Mouse (Mus musculus): ENCODE measurements around the gene Scfd1. TPM values are rescaled to one million over a fixed set of nuclear protein-coding genes. Genes with fewer than 3 reads are reported as not detected.
A peak's percentile ranks its signal among the peaks of the same experiment; 100 is the strongest.

Scfd1 gene
- polyA plus RNA-seq (2015; fragmentation: Nextera tagmentation; extraction: Ambion mirVana): 70.1 and 72.4 TPM in 2 replicates

DNA sequence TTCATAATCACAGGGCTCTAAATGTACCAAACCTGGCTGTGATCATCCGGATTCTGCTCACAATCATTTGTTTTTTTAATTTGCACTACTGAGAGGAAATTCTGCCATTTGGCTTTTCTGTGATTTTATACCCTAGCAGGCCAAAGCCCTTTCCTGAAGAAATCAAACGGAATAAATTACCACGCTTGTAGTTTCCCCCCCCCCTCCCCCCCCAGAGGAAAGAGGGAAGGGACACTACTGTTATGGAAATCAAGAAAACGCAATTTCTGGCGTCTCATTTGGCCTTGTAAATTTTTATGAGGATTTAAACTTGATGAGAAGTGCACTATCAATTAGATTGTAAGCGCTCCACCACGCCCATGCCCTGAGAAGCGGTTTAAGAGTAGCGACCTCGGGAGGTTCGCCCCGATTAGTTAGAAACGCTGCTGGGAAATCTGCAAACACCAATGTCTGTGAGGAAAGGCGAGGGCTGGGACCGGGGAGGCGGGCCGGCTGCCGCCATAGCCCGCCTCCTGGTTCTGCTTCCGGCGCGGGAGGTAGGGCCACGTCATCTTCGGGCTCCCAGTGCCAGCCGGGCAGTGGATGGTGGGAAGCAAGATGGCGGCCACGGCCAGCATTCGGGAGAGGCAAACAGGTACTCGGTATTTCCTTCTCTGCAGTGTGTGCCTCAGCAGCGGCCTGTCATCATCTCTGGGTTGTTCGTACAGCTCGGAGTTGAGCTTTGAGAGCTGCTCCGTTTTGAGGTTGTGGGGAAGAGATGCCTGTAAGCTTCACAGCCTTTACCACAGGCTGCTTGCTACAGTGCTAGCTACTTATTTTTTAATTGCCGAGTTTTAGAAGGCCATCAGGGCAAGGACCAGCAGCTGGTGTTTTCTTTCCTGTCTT lies at the start of gene Scfd1:
TSS of gene Scfd1 (plus strand) at position 508 of the 885 bp plus-strand sequence.
- 1% methylated on average over 34 of the region's 34 CpGs for WGBS
- no peaks in the 10 kb centered on the region for H3K9me3 ChIP-seq (ENCODE audit: control insufficient read depth, low read length)
- H3K4me1 ChIP-seq (ENCODE audit: control insufficient read depth, insufficient read depth, low read depth, low read length): no peaks in the 10 kb centered on the region; the same call in 1 of the 2 replicates
- peak within 1 kb of the TSS; percentile 82 for H3K4me2 ChIP-seq (ENCODE audit: low read length)
- peak within 1 kb of the TSS; percentile 85 for H3K9ac ChIP-seq (ENCODE audit: low read depth, low read length)
- ATAC-seq: peak; percentile 100
- H3K4me3 ChIP-seq (ENCODE audit: low read length): peak within 1 kb of the TSS; percentile 69
- no peaks in the 10 kb centered on the region for H3K27me3 ChIP-seq (replicated peaks; ENCODE audit: control insufficient read depth, insufficient read depth, low read length)
- H3K27ac ChIP-seq (ENCODE audit: low read depth, low read length): peak within 1 kb of the TSS; percentile 84
- peaks cover 5% of the 10 kb centered on the region for H3K36me3 ChIP-seq (ENCODE audit: control insufficient read depth, insufficient read depth, low read length)

DNA sequence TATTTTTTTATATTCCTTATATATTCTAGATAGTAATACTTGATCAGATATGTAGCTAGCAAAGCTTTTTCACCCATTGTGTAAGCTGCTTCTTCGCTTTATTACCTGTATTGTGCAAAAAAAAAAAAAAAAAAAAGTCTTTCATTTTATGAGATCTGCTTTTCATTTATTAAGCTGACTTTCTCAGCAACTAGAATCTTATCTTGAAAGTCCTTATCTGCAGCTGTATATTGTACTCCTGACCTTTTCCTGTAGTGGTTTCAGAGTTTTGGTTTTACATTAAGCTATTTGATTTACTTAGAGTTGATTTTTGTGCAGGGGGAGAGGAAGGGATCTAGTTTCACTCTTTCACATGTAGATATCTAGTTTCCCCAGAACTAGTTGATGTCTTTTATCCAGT lies 40.3 kb upstream of the Scfd1 start:
- H3K9ac ChIP-seq (ENCODE audit: low read depth, low read length): no peak overlapping the region
- no peaks in the 10 kb centered on the region for H3K36me3 ChIP-seq (ENCODE audit: control insufficient read depth, insufficient read depth, low read length)
- no peaks in the 10 kb centered on the region for H3K9me3 ChIP-seq (ENCODE audit: control insufficient read depth, low read length)
- 94% methylated on average over 1 of the region's 1 CpGs for WGBS
- H3K4me3 ChIP-seq (ENCODE audit: low read length): no peak overlapping the region
- ATAC-seq: no peak
- no peak overlapping the region for H3K27ac ChIP-seq (ENCODE audit: low read depth, low read length)
- no peaks in the 10 kb centered on the region for H3K4me1 ChIP-seq (ENCODE audit: control insufficient read depth, insufficient read depth, low read depth, low read length)
- H3K27me3 ChIP-seq (replicated peaks; ENCODE audit: control insufficient read depth, insufficient read depth, low read length): no peaks in the 10 kb centered on the region
- no peak overlapping the region for H3K4me2 ChIP-seq (ENCODE audit: low read length)

DNA sequence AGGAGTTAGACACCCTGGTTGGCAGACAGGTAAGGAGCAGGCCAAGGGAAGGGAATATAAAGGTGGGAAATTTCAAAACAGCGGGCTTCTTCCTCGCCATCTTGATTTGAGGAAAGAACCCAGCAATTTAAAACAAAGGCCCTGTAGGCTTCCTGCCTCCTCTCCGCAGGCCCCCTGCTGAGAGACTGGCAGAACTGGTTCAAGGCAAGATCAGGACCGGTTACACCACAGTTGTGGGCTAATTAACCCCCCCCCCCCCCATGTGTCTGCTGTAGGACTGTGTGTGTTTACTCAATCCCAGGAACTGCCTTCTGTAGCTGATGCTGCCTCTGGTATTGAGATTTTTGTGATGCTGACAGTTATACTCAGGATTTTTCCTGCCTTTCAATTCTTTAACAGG lies 31.2 kb upstream of the Scfd1 start:
- Histone ChIP-seq H3K36me3 (ENCODE audit: control insufficient read depth, insufficient read depth, low read length) (no peaks in the 10 kb centered on the region), H3K4me3 (ENCODE audit: low read length) (no peak overlapping the region), H3K9ac (ENCODE audit: low read depth, low read length) (no peak overlapping the region), H3K9me3 (ENCODE audit: control insufficient read depth, low read length) (no peaks in the 10 kb centered on the region), H3K27me3 (replicated peaks; ENCODE audit: control insufficient read depth, insufficient read depth, low read length) (no peaks in the 10 kb centered on the region), H3K4me1 (ENCODE audit: control insufficient read depth, insufficient read depth, low read depth, low read length) (peaks cover 5% of the 10 kb centered on the region), H3K27ac (ENCODE audit: low read depth, low read length) (no peak overlapping the region), H3K4me2 (ENCODE audit: low read length) (no peak overlapping the region)
- 42% methylated on average over 4 of the region's 4 CpGs for WGBS
- no peak for ATAC-seq

DNA sequence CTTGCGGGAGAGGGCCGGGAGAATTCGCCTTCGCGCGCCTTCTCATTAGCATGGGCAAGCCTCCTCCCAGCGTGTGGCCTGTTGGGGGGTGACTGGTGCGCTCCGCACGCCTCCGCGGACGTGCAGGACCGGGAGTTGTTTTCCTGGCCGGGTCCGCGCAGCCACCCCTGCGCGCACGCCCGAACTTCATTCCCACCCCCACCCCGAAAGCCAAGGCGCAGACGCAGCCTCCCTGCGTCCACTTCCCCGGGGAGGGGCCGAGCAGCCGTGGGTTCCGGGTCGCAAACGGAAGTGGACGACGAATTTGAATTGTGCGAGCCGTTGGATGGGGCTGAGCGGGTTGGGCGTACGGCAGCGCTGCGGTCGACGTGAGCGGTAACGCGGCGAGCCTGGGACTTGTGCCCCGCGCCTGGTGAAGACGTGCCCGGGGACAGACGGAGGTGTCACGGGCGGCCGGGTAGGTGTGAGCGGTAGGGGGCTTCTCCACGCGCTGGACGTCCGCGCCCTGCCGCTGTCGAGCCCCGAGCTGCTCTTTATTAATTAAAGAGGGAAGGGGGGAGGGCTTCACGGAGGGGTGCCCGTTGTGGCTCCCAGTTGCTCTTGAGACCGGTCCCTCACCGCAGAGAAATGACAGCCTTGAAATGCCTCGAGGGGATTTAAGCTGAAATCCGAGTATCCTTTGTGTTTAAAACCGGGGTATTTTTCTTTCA lies 29.2 kb upstream of the Scfd1 start, which contains the start of gene G2e3:
TSS of gene G2e3 (plus strand) at position 74 of the 710 bp plus-strand sequence.
- peak within 1 kb of the TSS; percentile 75 for H3K4me2 ChIP-seq (ENCODE audit: low read length)
- peak within 1 kb of the TSS; percentile 87 for H3K9ac ChIP-seq (ENCODE audit: low read depth, low read length)
- H3K27me3 ChIP-seq (replicated peaks; ENCODE audit: control insufficient read depth, insufficient read depth, low read length): no peaks in the 10 kb centered on the region
- under 1% methylated on average over 62 of the region's 70 CpGs for WGBS
- H3K36me3 ChIP-seq (ENCODE audit: control insufficient read depth, insufficient read depth, low read length): peaks cover 1% of the 10 kb centered on the region; the same call in 1 of the 2 replicates
- H3K9me3 ChIP-seq (ENCODE audit: control insufficient read depth, low read length): no peaks in the 10 kb centered on the region
- H3K4me3 ChIP-seq (ENCODE audit: low read length): peak within 1 kb of the TSS; percentile 81
- H3K4me1 ChIP-seq (ENCODE audit: control insufficient read depth, insufficient read depth, low read depth, low read length): peaks cover 5% of the 10 kb centered on the region
- peak within 1 kb of the TSS; percentile 91 for H3K27ac ChIP-seq (ENCODE audit: low read depth, low read length)
- peak; percentile 98 for ATAC-seq

DNA sequence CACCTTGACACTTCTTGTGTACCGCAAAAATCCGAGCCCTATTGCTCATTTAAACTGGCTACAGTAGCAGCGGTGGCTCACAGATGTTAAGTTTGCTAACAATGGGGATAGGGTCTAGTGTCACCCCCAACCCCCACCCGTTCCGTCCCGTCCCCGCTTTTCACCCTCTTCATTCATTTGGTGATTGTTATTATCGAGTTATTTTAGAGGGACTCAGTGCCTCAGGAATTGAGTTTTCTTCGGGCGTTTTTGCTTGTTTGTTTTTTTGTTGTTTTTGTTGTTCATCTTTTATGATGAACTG lies 28.7 kb upstream of the Scfd1 start:
- peak overlapping the region; percentile 81 for H3K4me3 ChIP-seq (ENCODE audit: low read length)
- peaks cover 3% of the 10 kb centered on the region; the same call in 1 of the 2 replicates for H3K36me3 ChIP-seq (ENCODE audit: control insufficient read depth, insufficient read depth, low read length)
- no peaks in the 10 kb centered on the region for H3K9me3 ChIP-seq (ENCODE audit: control insufficient read depth, low read length)
- H3K9ac ChIP-seq (ENCODE audit: low read depth, low read length): peak overlapping the region; percentile 87
- no peaks in the 10 kb centered on the region for H3K27me3 ChIP-seq (replicated peaks; ENCODE audit: control insufficient read depth, insufficient read depth, low read length)
- peak; percentile 18; the same call in 1 of the 2 replicates for ATAC-seq
- peak overlapping the region; percentile 75 for H3K4me2 ChIP-seq (ENCODE audit: low read length)
- peak overlapping the region; percentile 91 for H3K27ac ChIP-seq (ENCODE audit: low read depth, low read length)
- under 1% methylated on average over 10 of the region's 10 CpGs for WGBS
- H3K4me1 ChIP-seq (ENCODE audit: control insufficient read depth, insufficient read depth, low read depth, low read length): peaks cover 5% of the 10 kb centered on the region

DNA sequence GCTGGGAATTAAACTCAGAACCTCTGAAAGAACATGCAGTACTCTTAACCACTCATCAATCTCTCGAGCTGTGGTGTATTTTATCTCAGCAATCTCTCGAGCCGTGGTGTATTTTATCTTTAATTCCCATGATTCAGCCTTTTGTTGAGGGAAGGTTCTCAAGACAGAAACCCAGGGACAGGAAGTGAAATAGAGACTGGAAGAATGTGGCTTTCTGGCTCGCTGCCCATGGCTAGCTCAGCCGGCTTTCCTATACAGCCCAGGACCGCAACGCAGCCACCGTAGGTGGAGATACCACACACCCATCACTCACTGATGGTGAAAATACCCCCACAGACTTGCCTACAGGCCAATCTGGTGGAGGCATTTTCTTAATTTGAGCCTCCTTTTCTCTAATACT lies 22.0 kb upstream of the Scfd1 start:
- H3K4me1 ChIP-seq (ENCODE audit: control insufficient read depth, insufficient read depth, low read depth, low read length): no peaks in the 10 kb centered on the region
- no peak for ATAC-seq
- no peak overlapping the region for H3K9ac ChIP-seq (ENCODE audit: low read depth, low read length)
- no peaks in the 10 kb centered on the region for H3K27me3 ChIP-seq (replicated peaks; ENCODE audit: control insufficient read depth, insufficient read depth, low read length)
- WGBS: 78% methylated on average over 8 of the region's 8 CpGs
- H3K9me3 ChIP-seq (ENCODE audit: control insufficient read depth, low read length): no peaks in the 10 kb centered on the region
- peaks cover 14% of the 10 kb centered on the region for H3K36me3 ChIP-seq (ENCODE audit: control insufficient read depth, insufficient read depth, low read length)
- no peak overlapping the region for H3K4me2 ChIP-seq (ENCODE audit: low read length)
- no peak overlapping the region for H3K4me3 ChIP-seq (ENCODE audit: low read length)
- no peak overlapping the region for H3K27ac ChIP-seq (ENCODE audit: low read depth, low read length)

DNA sequence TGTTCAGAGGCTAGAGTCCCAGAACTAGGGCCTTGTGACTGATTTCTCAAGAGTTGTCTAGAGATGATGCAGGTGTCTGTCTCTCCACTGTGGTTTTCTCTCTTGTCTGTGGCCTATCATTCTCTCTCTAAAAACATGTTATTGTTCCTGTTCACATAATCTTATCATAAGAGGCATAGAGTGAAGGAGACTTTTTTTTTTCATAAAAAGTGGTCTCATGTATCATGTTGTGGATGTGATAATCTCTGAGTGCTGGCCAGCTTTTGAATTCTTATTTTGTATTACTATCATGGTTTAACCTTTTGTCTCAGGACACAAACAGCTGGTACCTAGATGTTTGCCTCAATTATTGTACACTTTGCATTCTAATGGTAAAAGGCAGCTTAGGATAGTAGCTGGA lies 16.0 kb upstream of the Scfd1 start:
- Histone ChIP-seq H3K9ac (ENCODE audit: low read depth, low read length) (no peak overlapping the region), H3K36me3 (ENCODE audit: control insufficient read depth, insufficient read depth, low read length) (peaks cover 30% of the 10 kb centered on the region), H3K4me3 (ENCODE audit: low read length) (no peak overlapping the region), H3K9me3 (ENCODE audit: control insufficient read depth, low read length) (no peaks in the 10 kb centered on the region), H3K27me3 (replicated peaks; ENCODE audit: control insufficient read depth, insufficient read depth, low read length) (no peaks in the 10 kb centered on the region), H3K27ac (ENCODE audit: low read depth, low read length) (no peak overlapping the region), H3K4me2 (ENCODE audit: low read length) (no peak overlapping the region), H3K4me1 (ENCODE audit: control insufficient read depth, insufficient read depth, low read depth, low read length) (no peaks in the 10 kb centered on the region)
- ATAC-seq: no peak

DNA sequence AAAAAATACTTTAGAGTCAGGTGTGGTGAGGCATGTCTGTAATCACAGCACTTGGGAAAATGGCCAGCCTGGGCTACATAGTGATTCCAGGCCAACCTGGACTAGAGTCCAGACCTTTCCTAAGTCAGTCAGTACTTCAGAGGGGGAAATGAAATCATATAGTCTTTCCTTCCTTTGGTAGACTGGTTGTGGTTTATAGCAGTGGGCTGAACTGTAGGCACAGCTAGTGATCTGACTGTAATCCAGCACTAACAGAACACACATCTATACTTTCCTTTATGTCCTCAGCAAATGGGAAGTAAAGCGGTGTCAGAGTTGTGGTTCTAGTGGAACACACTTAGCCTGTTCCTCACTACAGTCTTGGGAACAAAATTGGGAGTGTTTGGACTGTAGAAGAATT lies 14.4 kb upstream of the Scfd1 start:
- ATAC-seq: no peak
- H3K9ac ChIP-seq (ENCODE audit: low read depth, low read length): no peak overlapping the region
- no peak overlapping the region for H3K4me3 ChIP-seq (ENCODE audit: low read length)
- H3K27ac ChIP-seq (ENCODE audit: low read depth, low read length): no peak overlapping the region
- no peaks in the 10 kb centered on the region for H3K4me1 ChIP-seq (ENCODE audit: control insufficient read depth, insufficient read depth, low read depth, low read length)
- H3K4me2 ChIP-seq (ENCODE audit: low read length): no peak overlapping the region
- no peaks in the 10 kb centered on the region for H3K9me3 ChIP-seq (ENCODE audit: control insufficient read depth, low read length)
- peaks cover 27% of the 10 kb centered on the region for H3K36me3 ChIP-seq (ENCODE audit: control insufficient read depth, insufficient read depth, low read length)
- H3K27me3 ChIP-seq (replicated peaks; ENCODE audit: control insufficient read depth, insufficient read depth, low read length): no peaks in the 10 kb centered on the region
- WGBS: 100% methylated on average over 1 of the region's 1 CpGs

DNA sequence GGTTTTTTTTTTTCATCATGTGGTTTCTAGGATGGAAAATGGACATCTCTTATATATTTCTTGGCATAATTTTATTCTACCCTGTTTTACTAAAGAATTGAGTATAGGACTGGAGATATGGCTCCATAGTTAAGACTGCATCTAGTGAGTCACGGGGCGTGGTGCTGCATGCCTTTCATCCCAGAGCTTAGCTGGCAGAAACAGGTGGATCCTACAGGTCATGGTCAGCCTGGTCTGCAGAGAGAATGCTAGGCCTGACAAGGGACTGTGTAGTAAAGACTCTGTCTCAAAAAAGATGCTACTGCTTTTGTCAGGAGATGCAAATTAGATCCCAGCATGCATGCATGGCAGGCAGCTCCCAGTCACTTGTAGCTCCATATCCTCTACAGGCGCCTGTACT lies 8.8 kb upstream of the Scfd1 start:
- no peak overlapping the region for H3K9ac ChIP-seq (ENCODE audit: low read depth, low read length)
- H3K27ac ChIP-seq (ENCODE audit: low read depth, low read length): no peak overlapping the region
- no peak overlapping the region for H3K4me3 ChIP-seq (ENCODE audit: low read length)
- ATAC-seq: no peak
- H3K4me1 ChIP-seq (ENCODE audit: control insufficient read depth, insufficient read depth, low read depth, low read length): no peaks in the 10 kb centered on the region
- no peaks in the 10 kb centered on the region for H3K27me3 ChIP-seq (replicated peaks; ENCODE audit: control insufficient read depth, insufficient read depth, low read length)
- H3K36me3 ChIP-seq (ENCODE audit: control insufficient read depth, insufficient read depth, low read length): peaks cover 23% of the 10 kb centered on the region
- H3K4me2 ChIP-seq (ENCODE audit: low read length): no peak overlapping the region
- WGBS: 100% methylated on average over 3 of the region's 3 CpGs
- no peaks in the 10 kb centered on the region for H3K9me3 ChIP-seq (ENCODE audit: control insufficient read depth, low read length)

Data from hindbrain, embryonic 16.5 days (tissue).